Mouse (Mus musculus): ENCODE results near the gene Ugt2a3. TPM values are rescaled to one million over a fixed set of nuclear protein-coding genes. Genes with fewer than 3 reads are reported as not detected.
"Not testable (repeated sequence)": the region's sequence is repeated elsewhere in the genome, so short reads cannot be mapped to it uniquely, and the experiment has no call there.

The Ugt2a3 gene
- polyA plus RNA-seq, 1 experiment from 2014 or later, result not detected

DNA sequence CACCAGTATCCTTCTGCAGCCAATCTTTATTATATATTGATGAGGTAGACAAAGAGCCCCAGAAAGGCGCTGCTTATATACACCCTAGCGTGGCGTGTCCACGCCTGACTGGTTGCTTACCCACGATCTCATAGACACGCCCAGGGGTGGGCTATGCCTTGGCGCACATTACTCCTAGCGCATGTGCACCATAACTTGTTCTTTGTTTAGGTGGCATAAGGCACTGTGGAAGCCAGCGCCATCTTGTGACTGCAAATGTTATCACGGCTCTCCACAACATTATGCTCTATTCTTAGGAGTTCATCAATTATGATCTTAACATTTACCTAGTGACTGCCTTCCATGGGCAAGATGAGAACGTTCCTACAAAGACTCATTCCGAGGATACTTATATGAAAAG lies 25.6 kb downstream of the Ugt2a3 start:
- Histone ChIP-seq H3K4me3 (no peak overlapping the region), H3K9me3 (no peaks in the 10 kb centered on the region; the same call in 1 of the 2 replicates), H3K4me1 (replicated peaks) (no peaks in the 10 kb centered on the region), H3K36me3 (no peaks in the 10 kb centered on the region), H3K27me3 (no peaks in the 10 kb centered on the region), H3K9ac (no peak overlapping the region), H3K4me2 (no peak overlapping the region), H3K27ac (no peak overlapping the region)
- 95% methylated on average over 12 of the region's 12 CpGs for WGBS
- ATAC-seq (ENCODE audit: low FRiP score), result no peak

DNA sequence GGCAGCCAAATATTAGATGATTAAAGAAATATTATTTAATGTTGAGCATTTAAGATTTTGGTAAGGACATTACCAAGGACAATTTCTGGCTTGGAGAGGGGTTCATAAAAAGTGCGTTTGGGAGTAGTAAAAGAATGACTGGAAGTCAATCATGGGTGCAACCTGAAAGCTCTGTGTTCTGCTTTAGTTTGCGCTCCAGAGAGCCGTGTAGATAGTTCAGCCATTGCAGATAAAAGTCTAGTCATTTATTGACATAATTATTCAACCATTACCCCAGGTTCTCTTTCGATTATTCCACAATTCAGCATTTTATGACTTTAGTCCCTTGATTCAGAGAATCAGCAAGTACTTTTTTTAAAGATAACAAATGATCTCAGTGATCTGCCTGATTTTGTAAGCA lies 50.8 kb downstream of the Ugt2a3 start:
- H3K9ac ChIP-seq; H3K4me3 ChIP-seq; ATAC-seq (ENCODE audit: low FRiP score); H3K4me2 ChIP-seq; H3K4me1 ChIP-seq (replicated peaks); H3K27me3 ChIP-seq; H3K9me3 ChIP-seq; H3K27ac ChIP-seq; H3K36me3 ChIP-seq: not testable (repeated sequence)
- 81% methylated on average over 4 of the region's 4 CpGs for WGBS

DNA sequence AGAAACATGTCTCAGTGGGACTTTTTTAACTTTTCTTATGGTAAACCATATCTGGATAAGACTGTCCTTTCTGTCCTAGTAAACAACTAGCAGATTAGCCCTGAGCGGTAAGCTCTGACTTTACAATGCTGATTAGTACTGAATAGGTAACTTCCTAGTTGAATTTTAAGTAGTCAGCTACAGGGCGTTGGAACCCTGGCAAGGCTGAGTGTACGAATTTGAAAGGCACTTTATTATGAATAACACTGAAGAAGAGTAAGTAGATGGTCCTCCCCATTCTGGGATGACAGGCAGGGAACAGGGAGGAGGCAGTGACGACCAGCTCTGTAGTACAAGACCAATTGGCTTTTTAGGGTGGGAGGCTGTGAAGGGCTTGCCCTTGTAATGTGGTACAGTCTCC lies 61.0 kb downstream of the Ugt2a3 start:
- H3K27me3 ChIP-seq; H3K4me2 ChIP-seq; H3K9me3 ChIP-seq; H3K27ac ChIP-seq; H3K36me3 ChIP-seq; H3K4me3 ChIP-seq; H3K4me1 ChIP-seq (replicated peaks); ATAC-seq (ENCODE audit: low FRiP score); H3K9ac ChIP-seq: not testable (repeated sequence)
- WGBS, result 91% methylated on average over 4 of the region's 4 CpGs

DNA sequence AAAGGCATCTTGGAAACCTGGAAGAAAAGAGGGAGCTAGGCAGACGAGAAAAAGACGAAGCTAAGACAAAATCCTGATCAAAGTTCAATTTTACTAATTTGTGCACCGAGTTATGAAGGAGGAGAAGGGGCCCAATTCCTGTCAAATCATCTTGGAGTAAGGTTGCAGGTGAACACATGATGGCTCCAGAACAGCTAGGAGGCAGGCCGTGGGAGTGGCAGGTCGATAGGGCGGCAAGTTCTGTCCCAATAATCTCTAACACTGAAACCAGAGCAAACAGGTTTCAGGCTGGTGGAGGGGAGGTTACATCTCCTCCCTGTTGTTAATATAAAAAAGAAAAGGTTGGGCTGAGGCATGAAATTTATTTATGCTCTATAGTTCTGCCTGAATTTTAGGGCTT lies 61.4 kb downstream of the Ugt2a3 start:
- H3K4me3 ChIP-seq, result no peak overlapping the region
- no peak overlapping the region for H3K27ac ChIP-seq
- no peak overlapping the region for H3K4me2 ChIP-seq
- WGBS, result 92% methylated on average over 6 of the region's 6 CpGs
- H3K27me3 ChIP-seq, result no peaks in the 10 kb centered on the region
- peaks cover 4% of the 10 kb centered on the region; the same call in 1 of the 2 replicates for H3K9me3 ChIP-seq
- H3K4me1 ChIP-seq (replicated peaks), result no peaks in the 10 kb centered on the region
- H3K36me3 ChIP-seq, result no peaks in the 10 kb centered on the region
- no peak for ATAC-seq (ENCODE audit: low FRiP score)
- no peak overlapping the region for H3K9ac ChIP-seq

Other genes starting within 250 kb of the Ugt2a3 start
- not detected in 2 replicates for gene Ugt2b36, start 244.6 kb downstream of the Ugt2a3 start, polyA plus RNA-seq (2015; fragmentation: Nextera tagmentation; extraction: Ambion mirVana)
- 0.10 and 0.12 TPM in 2 replicates for gene Ugt2b5, start 196.9 kb downstream of the Ugt2a3 start, polyA plus RNA-seq (2015; fragmentation: Nextera tagmentation; extraction: Ambion mirVana)
- not detected in 2 replicates for gene Ugt2b37, start 82.4 kb downstream of the Ugt2a3 start, polyA plus RNA-seq (2015; fragmentation: Nextera tagmentation; extraction: Ambion mirVana)
- gene Ugt2b38, start 87.0 kb upstream of the Ugt2a3 start, polyA plus RNA-seq (2015; fragmentation: Nextera tagmentation; extraction: Ambion mirVana), result not detected in 2 replicates
- not detected in 2 replicates for gene Ugt2a2, start 145.1 kb upstream of the Ugt2a3 start, polyA plus RNA-seq (2015; fragmentation: Nextera tagmentation; extraction: Ambion mirVana)
- not detected in 2 replicates for gene Gm43638, start 149.6 kb upstream of the Ugt2a3 start, polyA plus RNA-seq (2015; fragmentation: Nextera tagmentation; extraction: Ambion mirVana)
- not detected in 2 replicates for gene Ugt2a1, start 153.7 kb upstream of the Ugt2a3 start, polyA plus RNA-seq (2015; fragmentation: Nextera tagmentation; extraction: Ambion mirVana)
- not detected in 2 replicates for gene Sult1b1, start 201.0 kb upstream of the Ugt2a3 start, polyA plus RNA-seq (2015; fragmentation: Nextera tagmentation; extraction: Ambion mirVana)
- not detected in 2 replicates for gene Sult1d1, start 231.8 kb upstream of the Ugt2a3 start, polyA plus RNA-seq (2015; fragmentation: Nextera tagmentation; extraction: Ambion mirVana)

Data from hindbrain, embryonic 13.5 days (tissue).